Comparison of ENCODE assay signal across 11 mouse cellular contexts in the genomic region with DNA sequence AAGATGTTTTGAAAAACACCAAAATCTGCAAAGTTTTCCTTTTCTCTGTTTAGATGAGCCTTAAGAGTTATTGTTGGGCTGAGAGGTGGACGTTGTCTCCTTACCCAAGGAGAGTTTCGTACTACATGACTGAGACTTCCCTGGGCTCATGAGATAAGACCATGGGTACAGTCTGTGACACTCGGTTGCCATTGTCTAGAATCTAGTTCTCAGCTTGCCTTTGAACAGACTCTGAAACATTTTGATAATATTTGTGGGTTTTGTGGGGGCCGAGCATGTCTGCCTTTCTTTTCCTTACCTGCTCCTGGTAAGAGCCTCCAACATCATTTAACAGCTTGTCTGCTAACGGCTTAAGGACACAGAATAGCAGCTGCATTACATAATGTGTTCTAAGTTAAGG.
DNase-seq lines count a peak whose midpoint lies in the region; ATAC-seq lines count a peak whose summit lies in the region.
"Had no signal": no experiment of that assay in that cellular context is flagged by ENCODE, and none has a peak within 500 bp of the region (broad histone marks: within the 10 kb centered on the region; RNA-seq: fewer than 3 reads in every experiment).

No protein-coding gene starts in this region.

- peak overlapping the region; percentile 56; the same call in 1 of the 2 replicates for H3K27ac ChIP-seq in hindbrain, embryonic 13.5 days
- no peak overlapping the region for H3K27ac ChIP-seq in hindbrain, embryonic 10.5 days

- DNase-seq in hindbrain, embryonic 10.5 days (ENCODE audit: low spot score) = no peak
- peak; percentile 15 for DNase-seq in spleen, adult 12 weeks (ENCODE audit: low spot score)
- no peak for DNase-seq in spleen, adult 18-20 months
- no peak for DNase-seq in cerebellum, adult 9-10 months
- DNase-seq in cerebellum, adult 11-12 months = no peak
- DNase-seq: right cerebral cortex, adult 18-20 months had no signal

- H3K36me3 ChIP-seq in hindbrain, embryonic 13.5 days = no peaks in the 10 kb centered on the region
- H3K36me3 ChIP-seq in hindbrain, embryonic 10.5 days = no peaks in the 10 kb centered on the region

- whole genome bisulfite sequencing in hindbrain, embryonic 13.5 days = 83% methylated on average over 5 of the region's 5 CpGs
- WGBS in hindbrain, embryonic 10.5 days = 88% methylated on average over 5 of the region's 5 CpGs

- H3K27me3 ChIP-seq in hindbrain, embryonic 13.5 days = no peaks in the 10 kb centered on the region
- H3K27me3 ChIP-seq in hindbrain, embryonic 10.5 days (ENCODE audit: insufficient read depth, poor library complexity, severe bottlenecking) = no peaks in the 10 kb centered on the region

- H3K9me3 ChIP-seq in hindbrain, embryonic 13.5 days = no peaks in the 10 kb centered on the region
- no peaks in the 10 kb centered on the region for H3K9me3 ChIP-seq in hindbrain, embryonic 10.5 days

- no peak overlapping the region for H3K4me2 ChIP-seq in hindbrain, embryonic 13.5 days

- ATAC-seq in hindbrain, embryonic 13.5 days (ENCODE audit: low FRiP score) = no peak
- peak; percentile 60 for ATAC-seq in erythroblast, adult 5-6 weeks (replicated peaks; ENCODE audit: low FRiP score, poor library complexity, severe bottlenecking)
- ATAC-seq in megakaryocyte progenitor cell, adult 5-6 weeks (replicated peaks; ENCODE audit: poor library complexity) = peak; percentile 74
- ATAC-seq: inflammation-experienced regulatory T-cells, adult 6 months had no signal

- no peak overlapping the region for H3K9ac ChIP-seq in hindbrain, embryonic 13.5 days

- peaks cover 52% of the 10 kb centered on the region for H3K4me1 ChIP-seq in hindbrain, embryonic 13.5 days (replicated peaks)
- peaks cover 18% of the 10 kb centered on the region for H3K4me1 ChIP-seq in hindbrain, embryonic 10.5 days (replicated peaks)

- H3K4me3 ChIP-seq in hindbrain, embryonic 13.5 days = no peak overlapping the region
- H3K4me3 ChIP-seq in hindbrain, embryonic 10.5 days = no peak overlapping the region
- H3K4me3 ChIP-seq: myocyte had no signal
